Mouse (Mus musculus) lung, adult 18-20 months (tissue): Measurements from ENCODE around the gene Ltbp4.

Experiments
- DNase-seq, 2 experiments: peaks; one replicate each; pipeline ENCODE4 v3.0.0; 2022; ENCODE audit warnings: mixed read lengths in 2 of 2

Ltbp4 gene

GRCm38 (mm10) chr7:27298033-27298610, 39.4 kb downstream of the Ltbp4 start:
- no peak for DNase-seq

GRCm38 (mm10) chr7:27296518-27296917, 41.0 kb downstream of the Ltbp4 start:
- no peak for DNase-seq

GRCm38 (mm10) chr7:27295956-27296355, 41.5 kb downstream of the Ltbp4 start:
- peak; percentile 57 to 58 for DNase-seq

- DNase-seq = peak; percentile 77 to 84
Observed at GRCm38 (mm10) chr7:27291795-27292466, 45.6 kb downstream of the Ltbp4 start.

GRCm38 (mm10) chr7:27290555-27290954, 46.9 kb downstream of the Ltbp4 start:
- DNase-seq = no peak

- no peak for DNase-seq
Observed at GRCm38 (mm10) chr7:27288732-27289131, 48.8 kb downstream of the Ltbp4 start.

GRCm38 (mm10) chr7:27285698-27286066, 51.8 kb downstream of the Ltbp4 start:
- peak; percentile 61 to 69 for DNase-seq

GRCm38 (mm10) chr7:27284865-27285697, 52.4 kb downstream of the Ltbp4 start:
- DNase-seq = peak; percentile 32 to 39

- DNase-seq = no peak
Observed at GRCm38 (mm10) chr7:27282225-27282624, 55.3 kb downstream of the Ltbp4 start.

GRCm38 (mm10) chr7:27281717-27282116, 55.8 kb downstream of the Ltbp4 start:
- no peak for DNase-seq

GRCm38 (mm10) chr7:27277191-27277590, 60.3 kb downstream of the Ltbp4 start:
- no peak for DNase-seq

- DNase-seq = no peak
Observed at GRCm38 (mm10) chr7:27276021-27276420, 61.5 kb downstream of the Ltbp4 start.

- DNase-seq = no peak
Observed at GRCm38 (mm10) chr7:27274916-27275315, 62.6 kb downstream of the Ltbp4 start.

GRCm38 (mm10) chr7:27273739-27274351, 63.6 kb downstream of the Ltbp4 start:
- DNase-seq = peak; percentile 17 to 43

GRCm38 (mm10) chr7:27271423-27271822, 66.1 kb downstream of the Ltbp4 start:
- no peak for DNase-seq

- DNase-seq = peak in 1 of 2 experiments; percentile 20
Observed at GRCm38 (mm10) chr7:27266515-27267128, 70.9 kb downstream of the Ltbp4 start.

- DNase-seq = no peak
Observed at GRCm38 (mm10) chr7:27264761-27265160, 72.7 kb downstream of the Ltbp4 start.

- DNase-seq = no peak
Observed at GRCm38 (mm10) chr7:27261888-27262287, 75.6 kb downstream of the Ltbp4 start.

GRCm38 (mm10) chr7:27260856-27261255, 76.6 kb downstream of the Ltbp4 start:
- no peak for DNase-seq

GRCm38 (mm10) chr7:27259771-27260170, 77.7 kb downstream of the Ltbp4 start:
- no peak for DNase-seq

- DNase-seq = no peak
Observed at GRCm38 (mm10) chr7:27259271-27259721, 78.2 kb downstream of the Ltbp4 start.

- DNase-seq = peak; percentile 93 to 96
Observed at GRCm38 (mm10) chr7:27258205-27258899, 79.1 kb downstream of the Ltbp4 start, which contains the start of gene Numbl. TSS of gene Numbl (plus strand) at chr7:27258433.
